Mouse (Mus musculus) layer of hippocampus, adult 18-20 months (tissue): ENCODE data around the gene Abca1. TPM values are rescaled to one million over a fixed set of nuclear protein-coding genes. Genes with fewer than 3 reads are reported as not detected.

Experiments
- DNase-seq, 2 experiments: peaks; one replicate each; pipeline ENCODE4 v3.0.0; 2022; ENCODE audit warnings: low spot score in 2 of 2
- total RNA-seq, 2 experiments: library from RNA; stranded (reverse); gene quantifications; 2 replicates each; pipeline ENCODE4 v1.2.3; 2021

Gene Abca1
- total RNA-seq, 2 experiments from 2014 or later = 21.4 to 21.7 TPM

DNA sequence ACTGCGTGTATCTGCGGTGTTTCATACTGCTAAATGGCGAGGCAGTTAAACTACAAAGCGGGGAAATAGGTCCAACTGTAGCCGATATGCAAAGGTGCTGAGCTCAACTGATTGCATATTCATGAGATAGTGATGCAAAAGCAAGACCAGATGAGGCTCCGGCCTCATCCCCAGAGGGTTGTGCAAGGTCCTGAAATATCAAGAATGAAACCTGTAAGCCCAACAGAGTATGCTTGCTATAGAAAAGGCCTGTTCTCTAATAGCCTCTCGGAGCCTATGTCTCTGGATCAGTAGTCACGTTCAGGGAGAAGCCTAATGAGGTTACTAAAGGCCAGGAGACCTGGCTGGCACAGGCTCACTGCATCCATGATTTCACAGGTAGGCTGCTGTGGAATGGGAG is 9.2 kb downstream of the Abca1 start:
- no peak for DNase-seq

DNA sequence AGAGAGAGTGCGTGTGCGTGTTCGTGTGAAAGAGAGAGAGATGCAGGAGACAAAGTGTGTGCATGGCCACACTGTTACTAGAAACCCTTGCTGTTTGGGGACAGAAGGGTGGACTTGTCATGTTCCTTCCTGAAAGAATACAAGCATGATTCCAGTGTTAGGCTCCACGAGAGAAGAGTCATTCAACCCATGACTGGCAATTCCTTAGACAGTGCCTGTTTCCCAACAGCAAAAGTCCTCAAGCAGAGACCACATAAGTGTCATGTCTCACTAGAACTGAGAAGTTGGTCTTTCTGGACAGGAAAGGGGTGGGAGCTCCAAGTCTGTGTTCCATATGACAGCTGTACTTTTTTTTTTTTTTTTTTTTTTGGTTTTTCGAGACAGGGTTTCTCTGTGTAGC is 10.1 kb downstream of the Abca1 start:
- no peak for DNase-seq

DNA sequence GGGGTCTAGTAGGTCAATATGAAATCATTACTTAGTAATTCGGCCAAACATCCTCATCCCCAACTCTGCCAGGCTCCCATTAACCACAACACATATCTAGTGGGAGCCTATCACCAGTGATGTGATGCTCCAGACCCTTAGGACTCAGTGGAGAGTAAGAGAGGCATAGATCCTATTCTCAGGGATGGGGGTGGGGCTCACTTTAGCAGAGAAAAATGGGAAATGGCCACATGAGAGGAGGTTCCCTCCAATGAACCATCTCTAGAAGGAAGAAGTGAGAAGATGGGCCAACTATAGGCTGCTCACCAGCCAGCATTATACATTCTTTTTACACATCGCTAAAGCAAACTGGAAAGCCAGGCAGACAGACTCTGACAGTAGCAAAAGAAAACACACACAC is 10.9 kb downstream of the Abca1 start:
- DNase-seq = no peak

DNA sequence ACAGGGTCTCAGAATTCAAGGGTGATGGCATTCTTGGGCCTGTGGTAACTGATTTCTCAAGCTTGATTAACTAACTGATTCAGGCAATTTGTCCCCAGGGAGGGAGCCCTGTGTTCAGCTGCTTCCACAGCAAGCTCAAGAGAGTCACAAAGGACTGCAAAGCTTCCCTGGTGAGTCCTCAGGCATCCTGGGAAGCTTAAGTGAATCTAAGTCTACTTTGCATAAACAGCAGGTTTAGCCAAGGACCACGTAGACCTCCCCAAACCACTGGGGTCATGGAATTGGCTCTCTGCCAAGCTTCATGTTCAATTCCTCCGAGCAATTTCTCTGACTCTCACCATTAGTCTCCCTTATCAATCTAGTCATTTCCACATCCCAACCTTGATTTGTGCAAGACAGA is 12.2 kb downstream of the Abca1 start:
- DNase-seq = no peak

DNA sequence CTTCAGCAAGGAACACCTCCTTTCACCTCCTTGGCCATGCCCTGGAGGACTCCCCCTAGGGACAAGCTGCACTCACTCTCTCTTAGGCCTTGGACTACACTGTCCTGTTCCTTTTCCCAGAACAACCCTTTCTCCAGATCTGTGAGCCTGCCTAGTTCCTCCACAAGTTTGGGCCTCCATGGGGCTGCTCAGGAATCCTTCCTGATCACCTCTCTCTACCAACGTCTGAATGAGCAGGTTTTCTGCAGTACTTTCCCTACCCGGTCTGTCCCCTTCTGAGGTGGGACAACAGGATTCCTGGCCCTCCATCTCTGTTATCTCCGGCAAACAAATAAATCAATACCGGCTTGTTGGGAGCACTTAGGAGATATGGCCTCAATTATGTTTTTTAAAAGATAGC is 12.6 kb downstream of the Abca1 start:
- DNase-seq = no peak

DNA sequence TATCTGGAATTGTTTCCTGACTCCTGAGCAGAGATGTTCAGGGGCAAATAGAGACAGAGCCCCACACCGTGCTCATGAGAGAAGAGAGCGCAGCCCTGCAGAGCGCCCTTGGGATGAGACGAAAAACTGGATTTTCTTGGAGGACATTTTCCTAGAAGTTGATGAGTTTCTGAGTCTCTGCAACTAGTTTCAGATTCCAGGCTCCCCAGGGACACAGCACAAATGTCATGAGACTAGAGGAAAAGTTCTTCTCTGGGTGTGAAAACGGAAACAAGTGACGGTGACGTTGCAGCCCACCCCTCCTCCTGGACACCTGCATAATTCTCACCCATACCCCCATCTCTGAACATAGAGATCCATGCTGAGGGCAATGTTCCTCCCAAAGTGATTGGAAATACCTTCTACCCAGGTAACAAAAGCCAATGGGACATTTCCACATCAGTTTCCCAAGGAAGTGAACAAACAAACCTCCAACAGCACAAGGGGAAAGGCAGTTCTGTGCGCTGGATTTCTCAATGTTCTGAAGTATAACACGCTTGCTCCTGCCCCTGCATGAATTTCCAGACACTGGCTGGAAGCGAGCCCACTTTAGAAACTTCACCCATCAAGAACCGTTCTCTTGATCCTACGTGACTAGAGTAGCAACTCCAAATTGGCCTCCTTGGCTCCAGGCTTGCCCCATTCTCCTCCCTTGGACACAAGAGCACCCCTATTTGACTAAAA is 13.3 kb downstream of the Abca1 start:
- no peak for DNase-seq

DNA sequence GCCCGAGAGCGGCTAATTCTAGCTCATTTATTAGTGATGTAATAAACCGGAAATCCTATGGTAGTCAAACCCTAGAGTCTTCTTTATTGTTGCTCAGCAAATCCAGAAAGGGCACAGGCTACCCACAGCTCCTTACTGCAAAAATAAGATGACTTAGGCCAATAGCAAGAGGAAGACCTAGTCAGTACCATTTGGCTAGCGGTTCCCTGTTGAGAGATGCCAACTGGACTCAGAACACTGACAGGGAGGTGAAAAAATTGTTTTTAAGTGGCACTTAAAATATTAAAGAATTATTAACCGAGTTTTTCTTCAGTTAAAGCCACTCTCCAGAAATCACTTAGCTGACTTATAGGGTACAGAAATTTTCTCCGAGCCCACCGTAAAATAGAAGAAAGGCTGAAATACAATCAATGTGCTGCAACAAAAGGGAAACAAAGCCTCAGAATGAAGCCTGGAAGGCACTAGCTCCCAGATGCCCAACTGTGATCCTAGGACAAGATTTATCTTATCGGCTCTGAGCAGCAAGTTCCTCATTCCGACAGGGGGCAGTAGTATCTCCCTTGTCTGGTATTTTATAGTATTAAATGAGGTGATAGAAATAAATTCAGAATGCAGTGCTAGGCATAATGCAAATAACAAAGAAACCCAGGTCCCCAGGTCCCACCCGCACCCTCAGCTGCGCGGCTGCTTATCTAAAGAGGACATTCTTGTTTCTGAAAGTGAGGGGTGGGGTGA is 14.1 kb downstream of the Abca1 start:
- DNase-seq = no peak

DNA sequence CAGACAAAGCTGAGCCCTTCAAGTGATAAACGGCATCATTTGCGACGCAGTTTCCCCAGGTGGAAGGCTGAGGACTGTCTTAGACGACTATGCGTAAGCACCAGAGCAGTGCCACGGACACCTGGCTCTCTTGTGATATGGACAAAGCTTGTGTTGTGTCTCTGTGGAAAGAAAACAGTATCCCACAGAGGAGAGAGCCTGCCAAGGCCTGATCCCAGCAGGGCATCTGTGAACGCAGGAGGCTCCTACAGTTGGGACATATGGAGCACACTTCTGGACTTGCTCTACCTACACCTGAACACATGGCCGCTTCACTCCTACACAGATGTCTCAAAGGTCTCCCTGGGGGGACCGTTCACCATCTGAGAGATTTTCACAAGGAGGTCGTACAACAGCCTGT is 15.1 kb downstream of the Abca1 start:
- no peak for DNase-seq

DNA sequence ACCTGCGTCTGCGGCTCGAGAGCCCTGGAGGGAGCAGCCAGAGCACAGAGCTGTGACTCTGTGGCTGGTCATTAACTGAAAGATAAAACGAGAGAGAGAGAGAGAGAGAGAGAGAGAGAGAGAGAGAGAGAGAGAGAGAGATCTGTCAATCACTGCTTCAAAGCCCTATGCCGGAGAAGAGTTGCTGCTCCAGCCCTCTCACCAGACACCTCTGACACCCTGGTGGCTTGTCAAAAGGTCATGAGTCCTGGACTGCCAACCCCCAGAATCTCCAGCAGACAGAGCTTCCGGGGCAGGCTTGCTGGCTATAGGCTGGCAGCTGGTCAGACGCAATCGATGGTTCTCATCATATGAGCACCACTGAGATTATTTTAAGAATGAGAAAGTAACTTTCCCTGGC is 15.7 kb downstream of the Abca1 start:
- no peak for DNase-seq

DNA sequence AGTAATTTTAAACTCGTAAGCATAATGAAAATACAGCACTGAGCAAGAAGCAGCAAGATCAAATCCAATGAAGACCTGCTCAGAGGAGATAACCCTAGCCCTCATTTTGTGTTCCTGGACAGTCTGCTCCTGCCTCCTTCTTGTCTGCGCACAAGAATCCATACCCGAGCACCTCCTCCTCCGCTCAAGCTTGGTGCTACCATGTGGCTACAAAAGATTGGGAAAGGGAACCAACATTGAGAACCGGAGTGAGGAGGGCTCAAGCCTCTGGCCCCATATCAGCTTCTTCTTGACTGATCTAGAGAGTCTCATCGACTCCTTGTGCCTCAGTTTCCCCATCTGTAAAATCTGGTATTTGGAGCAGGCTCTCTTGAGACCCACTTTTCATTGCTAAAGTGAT is 19.0 kb downstream of the Abca1 start:
- DNase-seq = no peak

DNA sequence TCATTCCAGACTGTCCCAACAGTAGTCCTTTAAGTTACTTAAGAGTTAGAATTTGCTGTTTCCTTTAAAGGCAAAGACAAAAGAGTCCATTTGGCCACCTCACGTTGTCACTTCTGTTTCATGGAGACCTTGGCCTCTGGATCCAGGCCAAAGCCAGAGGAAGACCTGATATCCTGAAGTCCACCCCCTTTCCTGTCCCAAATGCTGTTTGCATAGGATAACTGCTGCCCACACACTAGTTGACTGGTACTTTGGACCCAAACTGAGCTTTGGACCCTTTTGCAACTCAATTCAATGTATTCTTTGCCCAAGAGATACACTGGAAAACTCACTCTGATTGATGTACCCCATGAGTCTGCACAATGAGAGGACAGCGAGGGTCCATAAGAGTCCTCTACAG is 20.2 kb downstream of the Abca1 start:
- DNase-seq = no peak

DNA sequence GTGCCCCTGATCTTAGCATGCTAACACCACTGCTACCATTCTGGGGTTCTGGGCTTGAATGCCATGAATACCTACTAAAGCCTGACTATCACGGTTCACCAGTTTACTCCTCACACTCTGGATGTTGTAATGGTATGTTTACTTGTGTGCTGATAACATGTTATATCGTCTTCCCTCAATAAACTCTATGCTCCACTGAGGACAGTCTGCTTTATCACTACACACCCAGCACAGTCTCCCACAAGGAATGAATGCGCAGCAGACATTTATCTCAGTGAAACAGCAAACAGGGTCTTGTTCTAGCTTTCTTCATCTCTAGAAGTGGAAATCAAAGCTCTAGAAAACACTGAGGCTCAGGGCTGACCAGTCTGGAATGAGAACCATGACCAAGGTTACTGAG is 20.7 kb downstream of the Abca1 start:
- DNase-seq = no peak

DNA sequence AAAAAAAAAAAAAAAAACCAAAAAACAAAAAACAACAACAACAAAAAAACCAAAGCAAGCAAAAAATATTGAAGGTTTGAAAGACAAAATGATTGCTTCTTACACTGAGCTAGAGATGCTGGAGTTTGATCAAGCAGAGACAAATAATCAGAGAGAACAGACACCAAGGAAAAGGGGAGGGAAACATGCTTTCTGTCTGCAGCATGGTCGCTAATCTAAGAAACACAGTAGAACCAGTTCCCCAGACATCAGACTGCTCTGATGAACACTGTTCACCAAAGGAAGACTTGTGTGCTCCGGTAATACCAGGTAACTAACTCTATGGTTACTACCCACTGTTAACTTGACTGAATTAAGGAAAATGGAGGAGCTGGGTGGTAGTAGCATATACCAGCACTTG is 22.6 kb downstream of the Abca1 start:
- DNase-seq = no peak

DNA sequence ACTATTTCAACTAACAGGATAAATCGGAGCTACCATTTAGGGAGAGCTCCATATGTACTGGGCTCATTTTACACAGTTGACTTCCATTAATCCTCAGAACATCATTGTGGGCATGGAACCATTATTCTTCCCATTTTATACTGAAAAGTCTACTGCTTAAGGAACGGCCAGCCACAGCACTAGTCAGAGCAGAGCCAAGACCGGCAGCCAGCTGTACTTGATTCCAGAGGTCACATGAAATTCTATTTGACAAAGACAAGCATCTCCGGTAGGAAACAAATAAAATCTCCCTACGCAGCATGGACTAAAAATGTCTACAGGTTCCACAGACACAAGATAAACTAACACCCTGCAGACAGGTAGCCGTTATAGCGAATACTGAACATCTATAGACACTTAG is 24.9 kb downstream of the Abca1 start:
- no peak for DNase-seq

DNA sequence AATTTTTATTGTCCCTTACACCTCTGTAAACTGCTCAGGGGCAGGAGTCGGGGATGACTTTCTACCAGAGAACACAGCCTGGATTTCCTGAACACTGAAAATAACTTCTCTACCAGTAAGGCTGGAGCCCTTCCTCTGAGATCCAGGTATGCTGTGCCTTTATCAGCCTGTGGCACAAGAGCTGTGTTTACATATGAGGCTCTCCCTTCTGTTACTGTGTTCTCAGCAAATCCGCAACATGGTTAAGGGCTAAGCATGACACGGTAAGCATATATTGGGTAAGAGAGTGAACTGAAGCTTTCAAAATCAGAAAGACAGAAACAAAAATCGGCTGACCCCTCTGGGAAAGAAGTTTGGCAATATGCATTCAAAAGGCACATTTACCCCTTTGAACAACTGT is 25.7 kb downstream of the Abca1 start:
- DNase-seq = no peak

DNA sequence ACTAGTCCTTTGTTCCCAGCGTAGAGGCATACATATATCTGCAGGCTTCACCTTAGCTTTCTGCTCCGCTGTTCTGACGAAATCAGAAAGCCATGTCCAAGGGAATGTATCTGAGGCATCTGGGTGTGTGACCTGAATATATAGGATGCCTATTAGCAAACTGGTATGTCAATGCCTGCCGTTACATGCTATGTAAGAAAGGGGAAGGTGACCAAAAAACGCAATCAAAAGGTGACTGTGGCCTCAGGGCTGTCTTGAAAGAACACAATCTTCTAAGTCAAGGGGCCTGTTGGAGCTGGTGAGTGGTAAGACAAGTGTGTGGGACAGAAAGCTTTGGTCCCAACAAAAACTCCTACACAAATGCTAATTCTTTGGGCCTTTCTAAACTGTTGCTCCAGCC is 28.2 kb downstream of the Abca1 start:
- DNase-seq = no peak

DNA sequence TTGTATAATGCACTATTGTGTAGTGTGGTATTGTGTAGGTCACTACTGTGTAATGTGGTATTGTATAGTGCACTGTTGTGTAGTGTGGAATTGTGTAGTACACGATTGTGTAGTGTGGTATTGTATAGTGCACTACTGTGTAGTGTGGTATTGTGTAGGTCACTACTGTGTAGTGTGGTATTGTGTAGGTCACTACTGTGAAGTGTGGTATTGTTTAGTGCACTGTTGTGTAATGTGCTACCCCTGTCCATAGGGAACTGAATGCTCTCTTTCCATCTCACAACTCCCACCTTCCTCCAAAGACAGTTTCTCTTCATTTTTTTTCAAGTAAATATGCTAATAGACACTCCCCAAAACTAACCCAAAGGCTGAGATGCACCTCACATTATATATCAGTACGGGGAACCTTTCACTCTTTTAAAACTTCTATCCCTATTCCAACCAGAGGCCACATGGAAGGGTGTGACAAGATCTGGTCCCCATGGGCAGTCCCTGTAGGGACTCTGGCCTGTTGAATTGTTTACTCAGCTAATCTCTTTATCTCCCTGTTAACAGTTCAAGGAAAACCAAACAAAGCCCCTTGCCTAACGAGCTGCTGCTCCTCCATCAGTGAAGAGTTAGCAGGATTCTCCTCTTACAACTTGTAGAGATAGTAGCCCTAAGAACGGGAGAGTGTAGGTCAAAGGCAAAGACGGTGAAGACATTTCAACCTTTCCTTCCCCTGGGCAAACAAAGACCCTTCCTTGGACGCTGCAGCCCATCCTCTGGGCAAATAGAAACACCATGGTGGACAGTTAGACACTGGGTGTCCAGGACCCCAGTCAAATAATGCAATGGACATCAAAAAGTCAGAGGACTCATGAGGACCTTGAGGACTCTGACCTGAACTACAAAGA is 28.8 kb downstream of the Abca1 start:
- no peak for DNase-seq

DNA sequence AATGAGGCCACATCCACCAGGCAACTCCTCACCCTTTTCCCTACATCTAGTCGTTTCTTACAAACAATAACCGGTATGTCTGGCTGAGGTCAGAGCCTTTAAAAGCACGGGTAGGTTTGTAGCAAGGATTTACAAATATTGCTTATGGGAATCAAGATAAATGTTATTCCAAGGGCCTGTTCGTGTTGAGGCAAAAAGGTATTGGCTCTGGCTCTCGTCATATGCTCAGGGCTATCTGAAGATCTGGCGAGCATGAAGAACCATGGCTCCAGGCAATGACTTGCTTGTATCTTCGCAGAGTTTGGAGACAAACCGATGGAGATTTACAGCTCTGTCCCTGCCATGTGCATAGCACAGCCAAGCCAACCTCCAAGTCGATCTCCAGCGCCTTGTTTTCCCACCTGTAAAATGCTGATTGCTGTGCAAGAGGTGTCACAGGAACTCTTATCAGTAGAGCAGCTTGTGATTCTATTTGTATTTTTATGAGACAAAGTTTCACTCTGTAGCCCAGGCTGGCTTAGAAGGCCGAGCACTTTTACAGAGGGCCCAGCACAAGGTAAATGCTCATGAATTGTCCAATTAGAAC is 29.9 kb downstream of the Abca1 start:
- DNase-seq = no peak

DNA sequence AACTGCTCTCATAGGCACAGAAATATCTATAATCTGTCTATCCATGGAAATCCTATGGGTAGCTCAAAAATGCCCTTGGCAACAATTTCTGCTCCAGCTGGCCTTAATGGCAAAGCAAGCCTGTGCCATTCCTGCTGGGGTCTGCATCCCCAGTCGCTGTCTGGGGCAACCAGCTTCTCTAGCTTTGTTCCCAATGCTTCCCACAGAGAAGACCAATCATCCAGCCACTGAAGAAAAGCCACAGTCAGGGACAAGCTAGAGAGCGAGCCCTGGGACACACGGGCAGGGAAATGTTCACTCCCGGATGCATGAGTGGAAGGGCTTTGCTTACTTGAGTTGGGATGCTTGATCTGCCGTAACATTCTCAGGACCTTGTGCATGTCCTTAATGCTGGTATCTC is 32.4 kb downstream of the Abca1 start:
- no peak for DNase-seq

DNA sequence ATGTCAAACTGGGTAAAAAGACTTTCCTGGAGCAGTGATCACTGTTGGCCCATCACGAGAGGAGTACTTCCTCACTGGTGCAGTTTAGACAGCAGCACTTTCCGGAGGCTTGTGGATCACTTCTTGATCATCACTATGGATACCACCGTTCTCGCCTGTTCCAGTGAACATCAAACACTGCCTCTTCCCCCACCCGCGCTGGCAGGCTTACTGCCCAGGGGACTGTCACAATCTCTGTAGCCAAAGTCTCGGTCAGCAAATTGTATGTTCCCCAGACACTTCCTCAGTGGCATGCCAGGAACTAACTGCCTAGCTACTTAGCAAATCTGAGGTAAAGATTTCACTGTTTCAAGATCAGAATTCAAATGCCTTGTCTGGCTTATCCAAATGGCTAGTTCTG is 32.9 kb downstream of the Abca1 start:
- no peak for DNase-seq

DNA sequence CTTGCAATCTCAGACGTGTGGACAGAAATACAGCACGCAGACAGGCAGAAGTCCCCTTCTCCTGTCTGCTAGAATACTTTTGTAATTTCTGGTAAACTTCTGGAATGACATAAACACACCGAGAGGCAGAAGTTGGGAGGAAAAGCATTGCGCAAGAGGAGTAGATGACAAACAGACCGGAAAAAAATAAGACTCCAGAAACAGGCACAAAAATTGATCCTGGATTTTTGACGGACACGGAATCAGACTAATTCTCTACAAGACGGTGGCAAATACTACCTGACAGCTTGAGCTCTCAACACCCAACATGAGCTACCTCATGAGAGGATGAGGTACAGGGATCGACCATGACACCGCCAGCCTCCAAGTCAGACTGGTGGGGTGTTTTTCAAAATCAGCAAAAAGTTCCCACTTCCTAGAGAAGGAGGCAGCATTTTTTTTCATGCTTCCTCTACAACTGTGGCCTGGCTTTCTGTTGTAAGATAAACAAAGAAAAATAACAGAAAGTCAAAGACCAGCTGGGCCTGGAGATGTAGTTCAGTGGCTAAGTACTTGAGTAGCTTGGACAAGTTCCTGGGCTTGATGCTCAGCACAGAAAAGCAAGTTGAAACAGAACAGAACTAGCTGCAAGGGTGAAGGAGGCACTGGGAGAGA is 34.7 kb downstream of the Abca1 start:
- DNase-seq = no peak
